Mouse (Mus musculus) activated CD4-positive, CD25-positive, alpha-beta regulatory T cell, adult 4 months (primary cell): ENCODE data around the gene Ipmk. TPM values are rescaled to one million over a fixed set of nuclear protein-coding genes. Genes with fewer than 3 reads are reported as not detected.
"Not testable (repeated sequence)": the region's sequence is repeated elsewhere in the genome, so short reads cannot be mapped to it uniquely, and the experiment has no call there.

Experiments
- ATAC-seq: one replicate; pipeline ENCODE4 v1.8.0; 2017
- polyA plus RNA-seq, 2 experiments: library from polyadenylated mRNA; unstranded; fragments of 100-300 nt; shearing (Covaris generic); gene quantifications; one replicate each; pipeline ENCODE4 v1.2.1; 2017

Ipmk gene
- polyA plus RNA-seq, 2 experiments from 2014 or later, result 2.8 to 3.1 TPM

DNA sequence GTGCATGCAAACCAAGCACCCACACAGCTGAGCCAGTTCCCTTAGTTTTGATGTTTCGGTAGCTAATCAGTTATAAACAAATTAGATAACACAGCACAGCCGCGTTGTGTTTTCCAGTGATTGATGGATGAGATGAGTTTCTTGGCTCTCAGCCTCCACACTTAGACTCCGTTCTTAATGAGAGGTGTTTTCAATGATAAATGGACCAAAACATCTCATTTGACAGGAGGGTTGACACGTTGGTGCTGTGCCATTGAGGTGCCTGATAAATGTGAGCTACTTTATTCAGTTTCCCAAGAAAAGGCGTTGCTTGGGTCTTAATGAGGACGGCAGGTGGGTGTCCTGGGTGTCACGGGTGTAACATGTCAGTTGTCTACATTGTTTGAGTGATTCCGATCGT lies 79.8 kb downstream of the Ipmk start:
- no peak for ATAC-seq

DNA sequence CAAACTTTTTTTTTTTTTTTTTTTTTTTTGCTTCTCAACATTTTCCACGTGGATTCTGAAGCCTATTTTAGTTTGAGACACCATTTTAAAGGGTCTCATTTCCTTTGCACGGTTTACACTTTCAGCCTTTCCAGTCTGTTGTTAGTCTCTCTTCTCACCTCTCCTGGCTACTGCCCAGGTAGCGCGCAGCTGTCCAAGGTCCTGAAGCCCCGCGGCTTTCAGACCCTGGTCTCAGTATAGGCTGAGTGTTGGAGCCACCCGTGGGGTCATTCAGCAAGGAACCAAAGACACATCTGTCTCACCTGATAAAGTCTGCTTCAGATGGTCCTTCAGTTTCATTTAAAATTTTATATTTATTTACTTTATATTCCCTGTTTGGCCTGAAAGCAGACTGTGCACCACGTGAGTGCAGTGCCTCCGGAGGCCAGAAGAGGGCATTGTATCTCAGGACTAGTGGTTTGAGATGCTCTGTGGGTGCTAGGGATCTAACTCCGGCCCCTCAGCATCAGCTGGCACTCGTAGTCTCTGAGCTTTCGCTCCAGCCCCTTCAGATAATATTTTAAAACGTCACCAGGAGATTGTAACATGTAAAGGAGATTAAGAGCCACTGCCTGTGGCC lies 80.8 kb downstream of the Ipmk start:
- no peak for ATAC-seq

DNA sequence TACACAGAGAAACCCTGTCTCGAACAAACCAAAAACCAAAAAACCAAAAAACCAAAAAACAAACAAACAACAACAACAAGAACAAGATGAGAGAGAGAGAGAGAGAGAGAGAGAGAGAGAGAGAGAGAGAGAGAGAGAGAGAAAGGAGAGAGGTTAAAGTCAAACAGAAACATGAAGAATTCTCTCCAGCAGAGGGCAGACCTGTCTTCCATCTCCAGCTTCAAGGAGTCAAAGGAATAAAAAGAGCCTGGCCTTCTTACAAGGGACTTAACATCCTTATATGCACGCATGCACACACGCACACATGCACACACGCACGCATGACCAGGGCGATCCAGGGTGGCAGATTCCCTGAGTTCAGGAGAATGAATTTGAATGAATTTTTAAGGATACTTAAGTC lies 83.1 kb downstream of the Ipmk start:
- ATAC-seq, result no peak

DNA sequence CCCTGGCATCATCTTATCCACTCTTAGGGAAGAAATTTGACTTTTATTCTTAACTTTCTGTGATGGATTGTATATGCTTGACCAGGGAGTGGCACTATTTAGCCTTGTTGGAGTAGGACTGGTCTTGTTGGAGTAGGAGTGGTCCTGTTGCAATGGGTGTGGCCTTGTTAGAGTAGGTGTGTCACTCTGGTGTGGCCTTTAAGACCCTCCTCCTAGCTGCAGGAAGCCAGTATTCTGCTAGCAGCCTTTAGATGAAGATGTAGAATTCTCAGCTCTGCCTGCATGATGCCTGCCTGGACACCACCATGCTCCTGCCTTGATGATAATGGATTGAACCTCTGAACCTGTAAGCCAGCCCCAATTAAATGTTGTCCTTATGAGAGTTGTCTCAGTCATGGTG lies 95.5 kb downstream of the Ipmk start:
- ATAC-seq, result no peak

DNA sequence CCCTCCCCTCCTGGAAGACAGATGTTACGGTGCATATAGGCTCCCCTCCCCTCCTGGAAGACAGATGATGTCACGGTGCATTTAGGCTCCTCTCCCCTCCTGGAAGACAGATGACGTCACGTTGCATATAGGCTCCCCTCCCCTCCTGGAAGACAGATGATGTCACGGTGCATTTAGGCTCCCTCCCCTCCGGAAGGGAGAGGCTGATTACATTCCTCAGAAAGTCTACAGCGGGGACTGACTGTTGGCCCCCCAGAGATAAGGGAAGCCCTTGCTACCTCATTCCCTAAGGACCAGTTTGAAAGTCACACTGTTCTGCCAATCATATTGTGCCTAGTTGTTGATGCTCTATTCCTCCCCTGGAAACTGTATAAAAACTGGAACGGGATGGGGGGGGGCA lies 100.1 kb downstream of the Ipmk start:
- ATAC-seq, result no peak

DNA sequence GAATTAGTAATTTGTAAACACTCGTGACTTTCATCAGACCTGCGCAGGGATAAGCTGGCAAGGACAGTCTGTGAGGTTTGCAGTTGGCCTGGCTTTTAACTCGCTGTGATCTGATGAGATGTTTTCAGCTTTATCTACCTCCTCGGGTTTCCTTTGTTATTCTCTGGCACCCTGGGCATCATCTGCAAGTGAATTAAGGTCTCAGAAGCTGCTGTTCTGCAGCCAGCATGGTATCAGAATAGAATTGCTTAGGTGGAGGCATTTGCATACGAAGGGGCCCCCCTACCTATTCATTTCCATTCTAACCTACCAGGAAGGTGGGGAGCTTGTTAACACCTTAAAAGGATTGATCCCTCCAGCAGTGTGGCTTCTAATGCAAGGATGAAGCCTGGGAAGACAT lies 100.7 kb downstream of the Ipmk start:
- ATAC-seq, result no peak

DNA sequence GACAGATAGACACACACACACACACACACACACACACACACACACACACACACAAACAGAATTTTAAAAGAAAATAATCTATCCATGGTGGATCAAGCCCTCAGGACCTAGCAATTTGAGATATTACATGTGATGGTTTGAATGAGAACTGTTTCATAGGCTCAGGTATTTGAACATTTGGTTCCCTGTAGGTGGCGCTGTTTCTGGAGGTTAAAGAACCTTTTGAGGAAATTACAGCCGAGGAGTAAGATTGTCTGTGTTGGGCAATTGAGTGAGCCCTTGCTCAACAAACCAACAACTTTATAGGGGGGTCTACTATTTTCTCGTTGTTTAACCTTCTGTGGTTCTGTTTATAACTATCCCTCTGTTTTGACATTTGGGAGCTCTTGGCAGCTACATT lies 107.8 kb downstream of the Ipmk start:
- no peak for ATAC-seq

DNA sequence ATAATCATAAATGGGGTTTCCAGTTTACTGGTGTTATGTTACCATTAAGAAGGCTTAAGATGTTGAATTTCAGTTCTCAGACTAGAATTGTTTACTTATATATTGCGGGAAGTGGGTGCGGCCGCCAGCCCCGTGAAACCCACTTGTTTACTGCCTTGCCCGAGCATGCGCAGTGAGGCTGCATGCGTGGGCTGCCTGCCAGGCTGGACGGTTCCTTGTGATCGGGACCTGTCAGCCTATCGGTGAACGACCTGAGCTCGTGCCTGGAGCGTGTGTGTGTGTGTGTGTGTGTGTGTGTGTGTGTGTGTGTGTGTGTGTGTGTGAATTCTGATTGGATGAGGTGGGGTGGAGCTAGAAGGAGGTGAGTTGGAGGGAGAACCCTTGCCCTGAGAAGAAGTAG lies 114.8 kb downstream of the Ipmk start:
- ATAC-seq, result not testable (repeated sequence)

DNA sequence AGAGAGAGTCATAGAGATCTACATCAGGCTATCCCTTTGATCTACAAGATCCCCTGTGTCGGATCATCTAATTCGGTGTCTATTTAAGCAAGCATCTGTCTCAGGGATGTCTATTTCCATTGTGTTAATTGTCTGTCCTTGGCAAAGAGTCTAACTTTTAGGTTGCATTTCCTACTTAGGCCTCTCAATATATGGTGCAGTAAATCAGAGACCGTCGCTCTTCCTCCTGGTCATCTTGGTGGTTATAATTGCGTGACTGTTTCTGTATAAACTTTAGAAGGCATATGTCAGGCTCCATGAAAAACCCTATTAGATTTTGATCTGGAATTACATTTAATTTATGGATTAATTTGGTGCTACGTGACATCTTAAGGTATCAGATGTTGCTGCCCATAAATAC lies 116.9 kb downstream of the Ipmk start:
- ATAC-seq, result no peak

DNA sequence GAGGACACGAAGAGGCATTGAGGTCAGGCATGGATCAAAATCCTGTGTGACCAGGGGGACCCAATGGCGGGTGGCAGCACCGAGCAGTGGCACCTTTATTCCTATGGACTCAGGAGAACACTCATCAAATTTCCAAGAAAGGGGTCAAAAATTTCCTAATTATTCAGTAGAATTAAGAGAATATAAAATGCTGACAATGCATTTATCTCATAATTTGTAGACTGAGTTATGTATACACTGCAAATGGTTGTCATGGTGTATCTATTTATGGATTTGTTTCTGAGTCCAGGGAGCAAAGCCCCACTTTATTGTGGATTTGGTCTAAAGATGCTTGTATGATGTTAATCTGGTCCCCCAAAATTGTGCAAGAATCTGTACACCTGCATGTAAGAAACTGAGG lies 120.8 kb downstream of the Ipmk start:
- ATAC-seq, result no peak

DNA sequence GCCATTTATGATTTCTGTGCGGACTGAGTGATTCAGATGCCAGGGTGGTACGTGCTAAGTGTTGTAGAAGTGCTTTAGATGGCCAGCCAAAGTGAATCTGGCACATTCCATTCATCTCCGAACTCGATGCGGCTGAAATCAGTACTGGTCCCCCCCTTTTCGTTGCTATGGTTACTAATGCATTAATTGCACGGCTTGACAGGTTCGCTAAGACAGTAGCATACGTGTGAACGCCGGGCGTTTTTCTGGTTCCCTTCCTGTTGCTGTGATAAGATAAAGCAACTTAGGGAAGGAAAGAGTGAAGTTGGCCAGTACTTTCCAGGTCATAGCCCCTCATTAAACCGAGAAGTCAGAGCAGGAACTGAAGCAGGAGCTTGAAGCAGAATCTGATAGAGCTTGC lies 122.2 kb downstream of the Ipmk start:
- no peak for ATAC-seq

DNA sequence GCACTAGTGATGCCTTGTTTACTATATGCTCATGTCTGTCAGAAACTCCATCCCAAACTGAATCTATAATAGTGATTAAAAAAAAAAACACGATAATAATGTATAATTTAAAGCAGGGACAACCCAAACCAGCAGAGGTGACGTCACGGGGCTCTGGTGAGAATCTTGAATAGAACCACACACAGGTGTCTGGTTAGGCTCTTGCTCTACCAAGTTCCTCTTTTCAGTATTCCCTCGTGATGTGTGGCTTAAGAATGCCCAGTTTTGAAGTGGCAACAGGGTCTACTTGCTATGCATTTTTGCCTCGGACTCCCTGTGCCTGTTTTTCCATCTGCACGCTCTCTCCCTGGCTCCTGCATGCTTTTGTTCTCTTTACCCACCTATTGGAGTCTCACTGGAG lies 124.5 kb downstream of the Ipmk start:
- ATAC-seq, result no peak

DNA sequence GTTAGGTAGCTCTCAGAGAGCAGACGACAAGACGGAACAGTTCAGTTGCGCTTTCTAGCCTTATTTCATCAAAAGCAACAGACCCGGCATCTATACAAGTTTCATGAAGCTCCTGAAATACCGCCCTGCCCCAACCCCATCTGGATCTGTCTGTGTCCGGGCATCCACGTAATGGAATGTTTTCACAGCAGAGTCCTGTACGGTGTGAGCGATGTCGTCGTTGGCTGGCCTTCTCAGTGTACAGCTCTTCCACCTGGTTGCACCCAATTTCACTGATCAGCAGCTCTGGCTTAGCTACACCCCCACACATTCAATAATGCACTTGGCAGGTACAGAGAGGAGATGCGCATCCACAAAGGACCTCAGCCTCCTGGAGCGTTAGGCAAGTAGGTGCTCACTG lies 126.0 kb downstream of the Ipmk start:
- ATAC-seq, result no peak

DNA sequence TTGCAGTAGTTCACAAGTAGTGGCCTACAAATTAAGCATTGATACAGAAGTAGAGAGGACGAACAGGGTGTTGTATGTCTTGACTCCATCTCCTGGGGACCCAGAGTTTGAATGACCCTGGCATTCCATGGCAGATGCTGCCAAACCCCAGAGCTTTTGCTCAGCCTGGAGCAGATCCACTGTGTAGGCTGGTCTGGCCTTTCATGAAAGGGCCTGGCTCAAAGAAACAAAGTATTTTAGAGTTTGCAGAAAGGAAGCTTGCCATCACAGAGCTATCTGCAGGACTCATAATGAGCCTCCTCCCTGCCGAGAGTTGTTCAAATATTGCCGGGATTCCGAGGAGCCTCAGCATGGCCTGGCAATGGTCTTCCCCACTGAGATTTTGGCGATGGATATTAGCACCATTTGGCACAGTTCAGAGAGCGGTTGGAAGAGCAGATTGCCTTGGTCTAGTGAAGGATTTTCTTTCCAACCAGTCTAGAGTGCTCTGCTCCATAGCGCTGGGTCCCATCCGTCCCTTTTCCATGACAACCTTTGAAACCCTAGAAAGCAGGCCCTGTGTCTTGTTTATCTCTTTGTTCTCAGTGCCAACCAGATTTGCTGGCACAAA lies 129.0 kb downstream of the Ipmk start:
- no peak for ATAC-seq

DNA sequence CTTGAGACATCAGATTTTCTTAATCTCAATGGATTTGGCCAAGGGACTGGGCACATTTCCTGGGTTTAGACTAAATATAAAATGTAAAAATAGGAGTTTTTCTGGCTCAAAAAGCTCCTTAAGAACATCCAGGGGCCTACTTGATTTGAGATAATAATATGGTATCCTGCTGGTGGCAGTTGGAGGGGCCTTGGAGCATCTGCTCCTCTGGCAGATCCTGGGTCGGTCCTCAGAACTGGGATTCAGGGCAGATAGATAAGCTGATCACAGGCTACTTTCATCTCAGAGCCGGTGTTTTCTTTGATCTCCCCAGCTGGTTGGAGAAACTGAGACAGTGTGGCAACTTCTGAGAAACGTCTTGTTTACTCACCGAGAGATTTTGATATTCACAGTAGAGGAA lies 129.6 kb downstream of the Ipmk start:
- no peak for ATAC-seq

DNA sequence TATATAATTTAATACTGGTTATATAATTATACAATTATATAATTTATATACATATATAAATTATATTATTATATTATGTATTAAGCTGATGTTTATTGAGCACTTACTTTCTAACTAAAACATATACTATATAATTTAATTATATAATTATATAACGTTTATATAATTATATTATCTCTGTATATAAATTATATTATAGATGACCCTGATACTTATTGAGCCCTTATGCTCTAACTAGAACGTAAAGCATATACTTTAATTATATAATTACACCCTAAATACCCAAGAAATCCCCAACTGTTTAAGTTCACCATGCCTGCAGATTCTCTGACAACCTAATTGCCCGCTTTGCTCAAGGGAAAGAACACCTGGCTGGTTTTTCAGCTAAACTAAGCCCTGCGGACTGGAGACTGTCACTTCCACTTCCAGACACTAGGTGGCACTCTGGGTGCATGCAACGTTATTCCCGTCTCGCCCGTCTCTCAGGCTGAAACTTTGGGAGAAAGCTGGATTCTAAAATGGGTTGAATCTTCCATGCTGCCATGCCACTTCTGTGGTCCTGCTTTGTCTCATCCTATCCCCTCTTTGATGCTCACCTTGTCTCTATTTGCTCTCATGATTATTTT lies 132.2 kb downstream of the Ipmk start:
- ATAC-seq, result no peak

Other genes with a start within 250 kb of the Ipmk start
- gene Bicc1, start 188.1 kb upstream of the Ipmk start, polyA plus RNA-seq, result under 1 TPM in 1 of 2 experiments, not detected in 1; 0.17 TPM
- 10 to 100 TPM; 78.5 to 88.7 TPM for gene Tfam, start 109.5 kb upstream of the Ipmk start, polyA plus RNA-seq
- gene Ube2d1, start 62.5 kb upstream of the Ipmk start, polyA plus RNA-seq, result 10 to 100 TPM; 17.8 to 19.7 TPM
- gene Cisd1, start 2.8 kb upstream of the Ipmk start, polyA plus RNA-seq, result 10 to 100 TPM; 34.7 to 43.2 TPM